Mouse (Mus musculus) ES-CJ7 (cell line): ENCODE results near the gene Lmf2.
A peak's percentile ranks its signal among the peaks of the same experiment; 100 is the strongest.

Source experiments
- DNase-seq: peaks from one replicate; pipeline ENCODE4 v3.0.0; 2011; ENCODE audit warnings: low read depth, low spot score

The Lmf2 gene

DNA sequence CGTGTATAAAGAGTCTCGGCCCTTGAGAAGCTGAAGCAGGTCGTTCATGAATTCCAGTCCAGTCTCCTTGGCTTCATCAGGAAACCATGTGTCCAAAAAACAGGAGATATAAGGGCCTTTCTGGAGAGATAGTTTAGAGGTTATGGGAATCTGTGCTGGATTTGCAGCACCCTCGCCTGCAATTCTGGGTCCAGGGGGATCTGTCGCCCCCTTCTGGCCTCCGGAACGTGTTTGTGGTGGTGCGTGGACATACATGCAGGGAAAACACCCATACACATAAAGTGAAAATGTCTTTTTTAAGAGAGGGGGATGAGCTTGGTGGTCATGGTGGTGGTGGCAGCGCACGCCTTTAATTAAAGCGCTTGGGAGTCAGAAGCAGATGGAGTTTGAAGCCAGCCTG, 39.3 kb downstream of the Lmf2 start:
- peak; percentile 74 for DNase-seq

- DNase-seq: peak; percentile 95
These were observed 40.2 kb downstream of the Lmf2 start, which contains the start of gene Sbf1 for GRCm38 (mm10) chr15:89315190-89315731. Gene Sbf1 (minus strand): TSS chr15:89315311.

- peak; percentile 33 for DNase-seq
These were observed 40.8 kb downstream of the Lmf2 start for GRCm38 (mm10) chr15:89314511-89315189.

DNA sequence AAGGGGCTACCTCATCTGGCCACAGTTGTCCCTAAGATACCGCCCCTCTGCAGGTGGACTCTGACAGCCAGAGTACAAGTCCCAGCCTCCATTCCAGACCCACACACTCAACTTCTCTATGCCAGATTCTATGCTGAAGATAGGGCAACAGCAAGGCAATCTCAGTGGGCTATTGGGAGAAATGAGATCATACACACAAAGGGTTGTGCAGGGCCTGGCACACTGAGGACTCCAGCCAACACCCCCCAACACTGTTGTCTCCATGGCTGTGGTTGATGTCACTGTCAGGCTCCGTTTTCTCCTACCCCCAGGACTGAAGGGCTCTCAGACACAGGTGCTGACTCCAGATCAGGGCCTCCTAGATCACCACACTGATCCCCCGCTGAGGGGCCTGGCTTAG, 41.4 kb downstream of the Lmf2 start:
- DNase-seq: no peak

GRCm38 (mm10) chr15:89313359-89313758, 42.1 kb downstream of the Lmf2 start:
- DNase-seq: no peak

DNA sequence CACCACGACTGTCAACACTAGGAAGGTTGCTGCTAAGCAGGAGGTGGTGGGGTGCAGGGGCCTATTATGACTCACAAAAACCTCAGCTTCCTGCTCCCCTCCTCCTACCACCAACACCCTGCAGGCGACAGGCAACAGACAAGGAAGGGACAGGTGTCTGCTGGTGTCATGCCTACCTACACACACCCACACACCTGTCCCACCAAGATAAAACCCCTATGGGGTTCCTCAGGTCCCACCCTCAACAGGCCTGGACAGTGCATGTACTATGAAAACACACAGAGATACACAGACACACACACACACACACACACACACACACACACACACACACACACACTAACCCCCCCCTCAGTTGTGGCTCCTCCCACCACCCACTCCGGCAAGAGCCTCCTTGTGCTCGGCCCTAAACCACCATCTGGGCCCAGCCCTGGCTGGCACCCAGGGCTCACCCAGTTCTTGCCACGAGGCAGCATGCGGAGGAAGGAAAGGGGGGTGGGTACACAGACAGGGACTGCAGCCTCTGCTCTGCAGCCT, 45.4 kb downstream of the Lmf2 start:
- DNase-seq: no peak

- DNase-seq: no peak
These were observed 46.9 kb downstream of the Lmf2 start for GRCm38 (mm10) chr15:89308406-89309139.

DNA sequence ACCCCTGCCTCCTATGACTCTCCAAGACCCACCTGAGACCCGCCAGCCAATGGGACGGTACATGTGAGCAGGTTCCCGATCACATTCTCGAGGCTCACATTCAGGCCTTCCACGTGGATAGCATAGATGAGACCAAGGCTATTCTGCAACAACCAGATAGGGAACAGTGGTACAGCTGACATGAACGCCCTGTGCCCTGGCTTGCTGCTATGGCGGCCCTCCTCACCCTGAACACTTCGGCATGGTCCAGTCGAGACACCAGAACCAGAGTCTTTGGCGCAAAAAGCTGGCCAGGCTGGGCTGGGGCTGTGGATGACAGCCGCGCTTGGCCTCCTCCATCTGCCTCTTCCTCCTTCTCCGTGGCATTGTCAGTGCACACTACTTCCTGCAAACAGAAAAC, 48.0 kb downstream of the Lmf2 start:
- no peak for DNase-seq

GRCm38 (mm10) chr15:89305966-89306365, 49.5 kb downstream of the Lmf2 start:
- DNase-seq: no peak
